Mouse (Mus musculus) gastrocnemius, postnatal 36 days (tissue): ENCODE data around the gene Chrna1. TPM values are rescaled to one million over a fixed set of nuclear protein-coding genes. Genes with fewer than 3 reads are reported as not detected.

Experiments
- DNase-seq, 2 experiments: peaks; one replicate each; pipeline ENCODE4 v3.0.0; 2022
- intact Hi-C: fragments of 180-260 bp; cut with DNase I; formaldehyde crosslinking; loops from one replicate; pipeline ENCODE4 v1.15.1; 2025
- long read RNA-seq, 2 experiments: library from polyadenylated mRNA; stranded (forward); transcript quantifications; one replicate each; pipeline ENCODE4 v2.0.0; 2021
- total RNA-seq, 2 experiments: library from RNA; stranded (reverse); gene quantifications; 2 replicates each; pipeline ENCODE4 v1.2.3; 2021

The Chrna1 gene
- total RNA-seq, result 1 to 10 TPM; 6.6 to 6.8 TPM
- long read RNA-seq, experiment 1, full-length matches to known transcripts, result 30 of 36 reads
- long read RNA-seq, experiment 1, partial matches to known transcripts, result 3 of 36 reads
- long read RNA-seq, experiment 1, other reads (novel, unspliced or antisense), result 3 of 36 reads
- long read RNA-seq, experiment 2, full-length matches to known transcripts, result 30 of 33 reads
- long read RNA-seq, experiment 2, partial matches to known transcripts, result 1 of 33 reads
- long read RNA-seq, experiment 2, other reads (novel, unspliced or antisense), result 2 of 33 reads

GRCm38 (mm10) chr2:73580166-73580565 lies at the start of gene Chrna1:
Gene Chrna1 (minus strand): TSS chr2:73580338.
- DNase-seq, result no peak
- intact Hi-C loops, result loop anchor here (5.0 kb wide), 1 partner anchor 1092 kb away; no protein-coding TSS in a partner anchor

- intact Hi-C loops, result no loop called here
- DNase-seq, result no peak
These were observed 38.4 kb upstream of the Chrna1 start for GRCm38 (mm10) chr2:73618486-73619052.

- intact Hi-C loops, result no loop called here
- DNase-seq, result no peak
These were observed 36.4 kb upstream of the Chrna1 start for GRCm38 (mm10) chr2:73616434-73617057.

- no peak for DNase-seq
- intact Hi-C loops, result no loop called here
These were observed 35.3 kb upstream of the Chrna1 start for GRCm38 (mm10) chr2:73615456-73615855.

GRCm38 (mm10) chr2:73614303-73614702 lies 34.2 kb upstream of the Chrna1 start:
- intact Hi-C loops, result no loop called here
- DNase-seq, result no peak

GRCm38 (mm10) chr2:73612941-73613340 lies 32.8 kb upstream of the Chrna1 start:
- intact Hi-C loops, result no loop called here
- no peak for DNase-seq

- intact Hi-C loops, result no loop called here
- no peak for DNase-seq
These were observed 32.3 kb upstream of the Chrna1 start for GRCm38 (mm10) chr2:73612367-73612914.

- intact Hi-C loops, result no loop called here
- no peak for DNase-seq
These were observed 31.7 kb upstream of the Chrna1 start for GRCm38 (mm10) chr2:73611798-73612197.

GRCm38 (mm10) chr2:73609724-73610210 lies 29.6 kb upstream of the Chrna1 start:
- intact Hi-C loops, result no loop called here
- DNase-seq, result no peak

GRCm38 (mm10) chr2:73609067-73609723 lies 29.1 kb upstream of the Chrna1 start:
- intact Hi-C loops, result no loop called here
- DNase-seq, result no peak

GRCm38 (mm10) chr2:73608391-73608790 lies 28.3 kb upstream of the Chrna1 start:
- DNase-seq, result no peak
- intact Hi-C loops, result no loop called here

- DNase-seq, result no peak
- intact Hi-C loops, result no loop called here
These were observed 27.5 kb upstream of the Chrna1 start for GRCm38 (mm10) chr2:73607609-73608008.

- DNase-seq, result no peak
- intact Hi-C loops, result no loop called here
These were observed 27.0 kb upstream of the Chrna1 start for GRCm38 (mm10) chr2:73607146-73607545.

GRCm38 (mm10) chr2:73606616-73607015 lies 26.5 kb upstream of the Chrna1 start:
- intact Hi-C loops, result no loop called here
- DNase-seq, result no peak

- no peak for DNase-seq
- intact Hi-C loops, result no loop called here
These were observed 24.9 kb upstream of the Chrna1 start for GRCm38 (mm10) chr2:73605077-73605476.

- intact Hi-C loops, result no loop called here
These were observed 24.4 kb upstream of the Chrna1 start for GRCm38 (mm10) chr2:73604579-73604978.

GRCm38 (mm10) chr2:73600650-73601049 lies 20.5 kb upstream of the Chrna1 start:
- intact Hi-C loops, result no loop called here

More at GRCm38 (mm10) chr2:73604579-73604978, 24.4 kb upstream of the Chrna1 start:
- no peak for DNase-seq

GRCm38 (mm10) chr2:73597772-73598171 lies 17.6 kb upstream of the Chrna1 start:
- intact Hi-C loops, result no loop called here

More at GRCm38 (mm10) chr2:73600650-73601049, 20.5 kb upstream of the Chrna1 start:
- no peak for DNase-seq

GRCm38 (mm10) chr2:73596786-73597185 lies 16.6 kb upstream of the Chrna1 start:
- no peak for DNase-seq
- intact Hi-C loops, result no loop called here

More at GRCm38 (mm10) chr2:73597772-73598171, 17.6 kb upstream of the Chrna1 start:
- no peak for DNase-seq

- DNase-seq, result no peak
- intact Hi-C loops, result no loop called here
These were observed 16.2 kb upstream of the Chrna1 start for GRCm38 (mm10) chr2:73596326-73596725.

- no peak for DNase-seq
- intact Hi-C loops, result loop anchor here (5.0 kb wide), 1 partner anchor 319 kb away; the partner anchor contains the start of gene Atp5g3
These were observed 12.9 kb upstream of the Chrna1 start for GRCm38 (mm10) chr2:73593101-73593439.
